Mouse (Mus musculus) cerebellum, adult 9-11 months (tissue): ENCODE data around the gene Elovl6.

Source experiments
- DNase-seq: peaks from one replicate; pipeline ENCODE4 v3.0.0; 2022

Gene Elovl6

DNA sequence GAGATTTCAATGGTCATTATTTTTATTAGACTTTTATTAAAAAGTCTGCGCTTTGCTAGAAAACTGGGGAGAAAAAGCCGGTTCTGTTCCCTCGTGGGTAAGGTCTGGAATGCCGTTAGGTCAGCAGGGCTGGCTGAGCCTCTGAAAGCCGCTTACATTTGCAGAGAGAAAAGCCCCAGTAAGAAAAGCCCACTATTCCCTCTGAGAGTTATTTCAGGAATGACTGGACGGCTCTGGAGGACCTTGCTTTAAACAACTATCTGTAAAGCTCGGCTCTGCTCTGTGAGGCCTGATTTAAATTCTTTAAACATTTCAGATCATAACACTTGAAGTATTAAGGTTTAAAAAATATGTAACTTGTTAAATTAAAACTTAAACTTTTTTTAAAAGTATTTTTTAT, 36.4 kb downstream of the Elovl6 start:
- no peak for DNase-seq

DNA sequence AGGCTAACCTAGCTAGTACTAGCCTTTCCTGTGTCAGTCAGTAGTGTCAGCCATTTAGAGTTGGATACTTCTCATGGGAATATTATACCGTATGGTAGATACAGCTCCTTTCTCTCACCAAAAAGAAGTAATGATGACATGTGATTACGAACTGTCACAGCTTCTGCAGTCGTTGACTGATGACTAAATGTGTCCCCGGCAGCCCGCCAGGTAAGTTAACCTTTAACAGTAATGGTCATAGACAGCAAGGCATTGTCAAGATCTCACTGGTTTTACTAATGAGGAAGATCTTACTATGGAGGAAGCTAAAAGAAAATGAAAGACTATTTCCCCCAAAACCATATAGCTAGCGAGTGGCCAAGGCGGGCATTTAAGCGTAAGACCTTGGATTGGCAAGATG, 38.8 kb downstream of the Elovl6 start:
- no peak for DNase-seq

DNA sequence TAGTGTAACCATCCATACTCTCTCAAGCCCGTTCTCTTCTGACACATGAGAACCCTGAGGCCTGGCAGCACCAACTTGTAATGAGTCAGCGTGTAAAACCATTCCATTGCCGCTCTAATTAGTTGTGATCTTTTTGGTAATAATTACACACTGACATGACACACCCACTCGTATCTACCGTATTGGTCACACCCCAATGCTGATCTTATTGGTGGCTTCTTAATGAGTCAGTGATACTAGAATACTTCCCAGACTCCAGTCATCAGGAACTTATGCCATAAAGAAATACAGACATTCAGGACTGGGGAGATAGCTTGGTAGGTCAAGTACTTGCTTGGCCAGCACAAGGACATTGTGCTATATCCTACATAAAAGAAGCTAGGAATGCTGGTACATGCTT, 39.5 kb downstream of the Elovl6 start:
- no peak for DNase-seq

DNA sequence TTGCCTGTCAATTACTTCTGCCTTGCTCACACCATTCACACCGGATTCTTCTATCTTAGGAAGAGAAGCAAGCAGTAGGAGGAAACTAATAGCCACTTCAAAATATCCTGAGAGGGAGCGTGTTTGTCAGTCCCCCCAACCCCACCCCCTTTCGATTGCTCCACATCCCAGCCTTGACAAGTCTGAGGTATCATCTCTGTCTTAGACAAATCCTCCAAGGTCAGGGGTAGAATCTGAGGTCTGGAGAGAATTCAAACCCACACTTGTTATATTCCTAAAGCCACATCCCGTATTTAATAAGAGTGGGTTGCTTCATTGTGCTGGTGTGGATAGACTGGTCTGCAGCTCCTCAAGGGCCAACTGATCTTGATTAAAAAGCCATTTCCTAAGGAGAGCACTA, 40.8 kb downstream of the Elovl6 start:
- no peak for DNase-seq

DNA sequence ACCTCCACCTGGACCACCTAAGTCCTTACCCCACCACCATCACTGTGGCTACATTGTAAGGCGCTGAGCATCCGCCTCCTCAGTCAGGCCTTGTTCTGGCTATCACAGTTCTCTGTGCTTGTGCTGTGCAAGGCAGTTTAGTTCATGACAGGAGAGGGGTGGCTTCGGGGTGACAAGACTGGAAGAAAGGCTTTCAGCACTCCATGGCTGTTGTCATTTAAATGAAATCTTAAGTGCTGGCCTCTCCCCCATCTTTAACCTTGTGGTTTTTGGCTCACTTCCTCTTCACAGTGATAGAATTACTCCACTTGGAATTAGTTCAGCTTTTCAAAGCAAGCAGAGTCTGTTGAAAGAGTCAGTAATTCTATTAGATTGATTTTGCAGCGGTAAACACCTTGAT, 41.5 kb downstream of the Elovl6 start:
- DNase-seq, result no peak

DNA sequence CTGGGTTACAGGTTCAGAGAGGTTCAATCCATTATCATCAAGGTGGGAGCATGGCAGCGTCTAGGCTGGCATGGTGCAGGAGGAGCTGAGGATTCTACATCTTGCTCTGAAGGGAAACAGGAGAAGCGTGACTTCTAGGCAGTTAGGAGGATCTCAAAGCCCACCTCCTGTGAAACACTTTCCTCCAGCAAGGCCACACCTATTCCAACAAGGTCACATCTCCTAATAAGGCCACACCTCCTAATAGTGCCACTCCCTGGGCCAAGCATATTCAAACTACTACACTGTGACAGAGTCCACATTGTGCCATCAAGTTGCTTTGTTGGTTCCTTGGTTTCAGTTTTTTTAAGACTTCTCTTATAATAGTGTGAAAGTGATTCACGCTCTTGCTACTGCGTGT, 42.9 kb downstream of the Elovl6 start:
- DNase-seq, result no peak

DNA sequence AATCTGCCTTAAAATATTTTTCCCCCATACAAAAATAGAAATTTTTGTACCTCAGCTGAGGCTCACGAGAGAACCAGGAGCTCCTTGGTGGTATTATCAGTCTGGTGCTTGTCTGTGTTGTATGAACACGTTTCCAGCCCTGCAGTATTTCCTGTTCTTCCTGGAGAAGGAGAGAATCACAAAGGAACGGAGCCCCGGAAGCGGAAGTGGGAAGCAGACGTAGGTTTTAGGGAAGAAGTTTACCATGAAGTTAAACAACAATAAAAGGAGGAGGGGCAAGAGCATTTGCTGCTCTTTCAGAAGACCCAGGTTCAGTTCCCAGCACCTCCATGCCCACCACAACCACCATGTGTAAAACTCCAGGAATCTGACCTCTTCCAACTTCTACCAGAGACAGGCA, 44.4 kb downstream of the Elovl6 start:
- DNase-seq, result no peak

DNA sequence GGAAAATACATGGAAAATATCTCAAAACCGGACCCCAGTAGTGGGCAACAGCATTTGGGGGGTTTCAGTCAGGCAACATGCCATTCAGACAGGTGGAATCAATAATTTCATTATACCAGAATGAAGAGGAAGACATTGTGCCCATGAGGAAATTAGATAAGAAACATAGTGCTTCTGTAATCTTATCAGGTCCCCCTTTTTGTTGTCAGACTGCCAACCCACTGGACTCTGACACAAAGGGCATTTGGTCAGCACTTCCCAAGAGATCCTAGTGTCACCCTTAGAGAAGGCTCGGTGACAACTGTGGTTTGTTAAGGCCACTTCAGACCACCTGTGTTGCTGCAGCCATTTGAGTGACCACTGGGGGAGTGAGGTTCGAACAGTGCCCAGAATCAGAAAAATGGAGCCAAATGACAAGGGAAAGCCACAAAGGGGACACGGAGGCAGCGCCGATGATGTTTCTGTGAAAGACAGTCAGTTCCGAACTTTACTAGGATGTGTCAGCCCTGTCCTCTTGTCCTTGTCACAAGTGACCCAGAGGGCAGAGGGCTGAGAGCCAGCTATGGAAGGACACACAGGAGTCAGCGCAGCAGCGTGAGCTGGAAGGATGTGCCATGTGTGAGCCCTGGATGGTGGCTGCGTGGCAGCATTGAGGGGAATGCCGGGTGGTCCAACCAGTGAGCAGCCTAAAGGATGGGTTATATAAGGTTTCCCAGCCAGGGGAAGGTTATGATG, 46.8 kb downstream of the Elovl6 start:
- no peak for DNase-seq

DNA sequence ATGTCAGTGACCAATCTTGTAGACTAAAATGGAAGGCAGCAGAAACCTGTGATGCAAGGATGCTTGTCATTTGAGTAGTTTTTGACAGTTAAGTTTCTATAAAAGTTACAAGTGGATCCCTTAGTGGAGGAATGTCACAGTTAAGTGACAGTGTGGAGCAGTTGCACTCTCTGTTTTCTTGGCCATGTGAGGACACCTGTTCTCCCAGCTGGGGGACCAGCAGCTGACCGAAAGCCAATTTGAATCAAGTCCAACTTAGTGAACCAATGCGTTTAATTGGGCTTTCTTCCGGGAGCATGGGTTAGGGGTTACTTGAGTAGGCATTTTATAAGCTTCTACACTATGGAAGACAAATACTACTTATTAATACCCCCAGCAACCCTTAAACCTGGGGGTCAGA, 48.9 kb downstream of the Elovl6 start:
- peak; percentile 59 for DNase-seq

DNA sequence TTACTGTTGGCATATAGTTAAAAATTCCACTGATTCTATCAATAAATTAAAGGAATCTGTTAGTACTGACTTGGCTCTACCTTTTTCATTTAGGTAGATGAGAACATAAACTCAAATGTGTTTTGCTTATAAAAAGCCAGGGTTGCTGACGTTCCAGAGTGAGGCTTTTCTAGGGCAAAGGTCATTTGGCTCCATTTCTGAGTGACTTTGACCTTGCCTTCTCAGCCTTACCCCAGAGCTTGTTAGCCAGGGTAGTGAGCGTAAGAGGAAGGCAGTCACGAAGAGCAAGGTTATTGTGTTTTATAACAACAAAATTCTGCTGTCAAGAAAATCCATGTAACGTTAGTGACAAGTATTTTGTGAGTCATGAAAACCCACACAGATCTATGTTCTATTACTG, 50.3 kb downstream of the Elovl6 start:
- no peak for DNase-seq

DNA sequence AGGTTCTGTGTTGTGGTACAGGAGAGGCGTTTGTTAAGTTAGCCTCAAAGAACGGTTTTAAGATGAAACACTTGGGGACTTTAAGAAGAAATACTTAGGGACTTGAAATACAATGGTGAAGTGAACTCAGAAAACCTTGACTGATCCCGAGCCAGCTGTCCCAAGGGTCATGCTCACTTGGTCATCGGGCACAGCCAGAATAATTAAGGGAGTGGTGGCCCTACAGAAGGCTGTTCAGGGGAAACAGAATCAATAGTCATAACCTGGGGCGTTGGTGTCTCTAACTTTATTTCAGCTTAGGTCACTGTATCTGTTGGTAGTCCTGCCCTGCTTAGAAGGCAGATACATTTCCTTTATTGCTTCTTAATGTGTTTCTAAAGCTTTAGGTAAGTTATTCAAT, 51.1 kb downstream of the Elovl6 start:
- no peak for DNase-seq

DNA sequence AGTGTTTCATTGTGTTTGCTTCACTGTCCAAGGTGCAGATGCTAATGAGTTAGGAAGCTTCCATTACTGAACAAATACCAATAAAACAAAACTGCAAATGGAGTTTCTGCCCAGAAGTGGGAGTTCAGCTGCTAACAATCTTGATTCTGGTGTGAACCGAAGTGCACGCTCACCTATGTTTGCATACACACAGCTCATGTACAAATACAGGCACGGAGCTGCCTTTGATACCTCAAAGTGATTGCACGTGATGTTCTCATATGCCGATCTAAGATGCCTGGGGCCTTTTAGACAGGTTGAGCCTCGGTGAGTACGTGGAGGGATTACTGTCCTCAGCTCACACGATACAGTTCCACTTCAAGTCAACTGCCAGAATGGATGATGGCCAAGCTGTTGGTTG, 55.8 kb downstream of the Elovl6 start:
- no peak for DNase-seq

DNA sequence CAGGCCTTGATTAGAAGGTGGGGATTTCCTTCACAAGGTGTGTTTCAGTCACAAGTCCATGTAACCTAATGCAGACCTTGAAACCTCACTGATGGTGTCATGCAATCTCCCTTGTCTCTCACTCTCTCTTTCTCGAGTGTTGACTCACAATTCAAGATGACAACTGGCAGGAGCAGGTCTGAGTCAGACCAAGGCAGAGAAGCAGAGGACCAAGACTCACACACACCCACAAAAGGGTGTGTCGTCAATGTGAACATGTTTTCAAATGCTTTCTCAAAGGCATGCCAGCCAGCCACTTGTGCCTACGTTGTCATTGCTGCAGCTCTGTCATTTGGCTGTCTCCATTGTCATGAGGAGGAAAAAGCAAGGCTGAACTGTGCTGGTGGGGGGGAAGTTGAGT, 56.6 kb downstream of the Elovl6 start:
- DNase-seq, result no peak

DNA sequence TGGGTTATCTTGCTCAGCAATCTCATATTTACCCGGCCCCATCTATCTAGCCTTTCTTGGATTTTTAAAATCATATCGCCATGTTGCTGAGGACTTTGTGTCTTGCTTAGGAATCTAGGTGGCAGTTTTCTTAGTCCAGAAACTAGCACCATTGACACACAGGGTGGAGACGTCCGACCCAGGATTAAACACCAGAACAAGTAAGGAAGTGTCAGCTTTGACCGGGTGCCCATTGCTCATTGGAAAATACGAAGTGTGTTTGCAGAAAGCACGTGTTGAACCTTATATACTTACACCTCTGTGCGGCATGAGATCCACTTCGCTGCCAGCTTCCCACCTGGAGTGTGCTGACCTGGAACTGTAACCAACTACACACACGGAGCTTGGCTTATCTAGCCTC, 57.5 kb downstream of the Elovl6 start:
- peak; percentile 33 for DNase-seq

DNA sequence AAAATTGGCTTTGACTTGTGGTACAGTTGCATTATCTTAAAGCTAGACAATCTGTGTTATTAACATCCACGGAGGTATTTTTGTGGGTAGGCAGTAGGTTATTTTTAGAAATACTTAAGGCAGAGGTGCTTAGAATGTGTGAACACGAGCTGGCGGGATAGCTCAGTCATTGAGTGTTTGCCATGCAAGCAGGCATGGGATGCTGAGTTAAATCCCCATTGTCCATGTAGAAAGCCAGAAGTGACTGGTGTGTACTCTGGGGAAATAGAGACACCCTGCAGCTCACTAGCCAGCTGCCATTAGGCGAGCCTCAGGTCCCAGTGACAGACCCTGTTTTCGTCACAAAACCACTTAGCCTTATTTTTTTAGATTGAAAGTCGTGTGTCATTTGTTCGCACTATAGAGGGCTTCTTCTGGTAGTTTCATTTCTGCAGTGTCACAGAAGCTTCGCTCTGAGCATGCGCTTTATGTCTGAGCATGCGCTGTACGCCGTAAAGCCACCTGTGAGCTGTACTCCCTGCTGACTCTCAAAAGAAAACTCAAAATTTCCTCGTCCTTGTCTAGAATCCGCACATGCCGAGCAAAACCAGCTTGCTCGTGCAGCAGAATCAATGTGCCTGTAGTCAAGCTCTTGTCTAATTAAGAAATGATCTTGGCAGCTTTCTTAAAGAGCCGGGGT, 58.5 kb downstream of the Elovl6 start:
- DNase-seq, result peak; percentile 38

DNA sequence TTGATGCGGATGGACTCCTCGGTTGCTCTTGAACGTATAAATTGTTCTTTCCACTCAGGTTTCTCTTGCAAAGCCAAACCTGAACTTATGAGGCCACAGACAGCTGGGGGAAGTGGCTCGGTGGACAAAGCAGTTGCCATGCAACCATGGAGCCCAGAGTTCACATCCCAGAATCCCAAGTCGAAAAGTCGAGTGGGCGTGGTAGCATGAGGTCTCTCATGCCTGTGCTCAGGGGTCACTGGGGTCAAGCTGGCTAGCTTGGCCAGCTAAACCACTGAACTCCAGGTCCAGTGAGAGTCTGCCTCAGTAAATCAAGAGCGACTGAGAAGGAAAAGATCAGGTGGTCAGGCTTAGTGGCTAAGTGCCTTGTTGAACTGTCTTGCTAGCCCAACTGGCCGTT, 59.1 kb downstream of the Elovl6 start:
- no peak for DNase-seq

DNA sequence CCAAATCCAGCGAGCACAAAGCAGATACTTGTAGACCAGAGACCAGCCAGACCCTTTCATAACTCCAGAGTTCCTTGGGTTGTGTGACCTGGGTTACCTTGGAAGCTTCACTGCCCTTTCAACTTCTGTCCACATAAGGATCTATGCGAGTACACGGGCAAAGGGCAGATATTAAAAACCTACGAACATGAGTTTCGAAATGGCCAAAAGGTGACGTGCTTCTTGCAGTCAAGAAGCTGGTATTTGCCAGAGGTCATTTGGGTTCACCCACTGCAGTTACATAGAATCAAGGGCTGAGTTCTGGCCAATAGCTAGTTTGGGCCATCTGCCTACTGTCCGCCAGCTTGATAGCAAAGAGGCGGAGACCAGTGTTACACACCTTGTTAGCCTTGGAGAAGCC, 59.6 kb downstream of the Elovl6 start:
- no peak for DNase-seq

DNA sequence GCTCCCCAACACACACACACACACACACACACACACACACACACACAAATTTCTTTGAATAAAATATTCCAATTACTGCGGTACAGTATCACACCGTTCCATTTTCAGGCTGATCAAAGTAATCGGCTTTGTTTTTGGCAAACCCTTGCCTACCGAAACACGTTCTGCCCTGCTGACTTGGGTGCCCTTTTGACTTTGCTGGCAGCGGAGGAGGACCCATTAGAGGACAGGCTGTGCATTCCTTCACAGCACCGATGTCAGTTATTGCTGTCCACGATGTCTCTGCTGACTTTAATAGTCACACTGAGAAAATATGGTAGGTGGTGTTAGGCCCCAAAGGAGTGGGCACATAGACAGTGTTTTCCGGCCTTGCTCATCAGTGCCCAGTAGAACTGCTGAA, 60.8 kb downstream of the Elovl6 start:
- no peak for DNase-seq

DNA sequence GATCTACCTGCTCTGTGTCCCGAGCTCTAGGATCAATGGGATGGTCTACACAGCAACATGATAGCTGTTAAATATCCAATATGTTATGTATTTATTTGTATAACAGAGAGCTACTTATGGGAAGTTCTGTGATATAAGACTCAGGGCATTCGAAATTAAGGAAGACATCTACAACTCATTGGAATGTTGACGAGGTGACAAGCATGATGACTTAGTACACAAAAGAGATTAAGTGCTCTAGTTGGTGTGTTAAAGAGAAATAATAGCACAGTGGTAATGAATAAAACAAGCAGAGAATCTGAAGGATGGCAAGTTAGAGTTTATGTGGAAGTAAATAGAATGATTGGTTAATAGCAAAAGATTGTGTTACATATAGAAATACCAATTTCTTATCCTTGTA, 61.6 kb downstream of the Elovl6 start:
- no peak for DNase-seq

DNA sequence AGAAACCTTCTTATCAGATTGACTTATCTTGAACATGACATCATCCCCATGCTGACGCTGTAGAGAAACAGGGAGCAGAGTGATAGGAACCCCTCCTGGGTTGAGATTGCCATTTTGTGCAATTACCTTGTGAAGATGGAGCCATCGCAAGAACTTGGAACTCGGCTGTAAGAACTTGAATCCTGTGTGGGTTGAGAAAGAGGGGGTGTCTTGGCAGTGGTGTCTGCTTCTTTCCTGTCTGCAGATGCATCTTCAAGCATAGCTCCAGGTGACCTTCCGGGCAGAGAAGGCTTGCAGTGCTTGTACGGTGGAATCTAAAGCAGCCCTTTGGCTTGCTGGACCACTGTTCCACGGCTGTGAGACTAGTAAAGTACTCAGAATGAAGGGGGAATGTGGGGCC, 63.9 kb downstream of the Elovl6 start:
- no peak for DNase-seq

DNA sequence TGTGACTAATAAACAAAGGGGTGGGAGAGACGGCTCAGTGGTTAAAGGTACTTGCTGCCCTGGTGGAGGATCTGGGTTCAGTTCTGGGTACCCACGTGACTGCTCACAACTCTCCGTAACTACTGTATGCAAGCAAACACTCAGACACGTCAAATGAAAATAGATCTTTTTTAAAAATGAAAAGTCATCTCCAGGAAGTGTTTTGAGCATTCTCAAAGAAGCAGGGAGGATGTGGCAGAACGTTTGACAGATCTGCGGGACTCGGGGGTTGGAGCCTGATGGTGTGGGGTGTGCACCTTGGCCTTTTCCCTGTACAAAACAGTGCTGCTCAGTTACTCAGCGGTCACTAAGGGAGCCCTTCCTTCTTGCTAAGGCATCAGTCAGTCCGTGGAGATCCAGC, 70.1 kb downstream of the Elovl6 start:
- DNase-seq, result no peak

DNA sequence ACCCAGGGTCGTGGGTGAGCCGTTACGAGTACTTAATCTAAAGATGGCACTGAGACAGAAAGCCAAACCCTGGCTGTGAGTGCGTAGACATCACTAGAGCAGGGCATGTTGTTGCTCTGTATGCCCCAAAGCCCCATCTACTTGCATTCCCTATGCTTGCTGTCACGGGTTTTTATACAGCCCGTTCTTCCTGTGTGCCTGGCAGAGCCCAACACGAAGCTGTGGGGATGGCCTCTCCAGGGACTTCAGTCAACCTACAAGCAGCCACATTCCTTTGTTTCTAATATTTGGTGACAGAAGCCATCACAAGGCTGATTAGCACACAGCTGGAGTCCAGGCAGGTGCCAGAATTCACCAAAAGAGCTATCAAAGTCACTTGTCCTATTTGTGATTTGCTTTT, 73.3 kb downstream of the Elovl6 start:
- DNase-seq, result no peak

DNA sequence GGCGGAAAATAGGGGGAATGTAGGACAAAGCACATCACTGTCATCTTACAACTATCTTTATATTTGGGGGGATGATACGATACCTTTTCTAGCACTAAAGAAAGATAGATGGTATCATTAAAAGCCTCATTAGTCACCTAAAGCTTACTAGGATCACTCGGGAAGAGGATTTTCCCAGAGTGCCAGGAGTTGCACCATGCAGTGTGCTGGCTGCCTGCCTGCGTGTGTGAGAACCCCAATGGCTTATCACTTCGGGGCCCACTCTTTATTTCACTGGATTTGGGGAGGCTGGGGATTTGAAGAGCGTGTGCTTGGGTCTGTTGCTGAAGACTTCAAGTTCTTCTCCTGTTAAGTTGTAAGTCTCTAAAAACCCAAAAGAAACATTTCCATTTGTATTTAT, 73.8 kb downstream of the Elovl6 start:
- DNase-seq, result no peak

DNA sequence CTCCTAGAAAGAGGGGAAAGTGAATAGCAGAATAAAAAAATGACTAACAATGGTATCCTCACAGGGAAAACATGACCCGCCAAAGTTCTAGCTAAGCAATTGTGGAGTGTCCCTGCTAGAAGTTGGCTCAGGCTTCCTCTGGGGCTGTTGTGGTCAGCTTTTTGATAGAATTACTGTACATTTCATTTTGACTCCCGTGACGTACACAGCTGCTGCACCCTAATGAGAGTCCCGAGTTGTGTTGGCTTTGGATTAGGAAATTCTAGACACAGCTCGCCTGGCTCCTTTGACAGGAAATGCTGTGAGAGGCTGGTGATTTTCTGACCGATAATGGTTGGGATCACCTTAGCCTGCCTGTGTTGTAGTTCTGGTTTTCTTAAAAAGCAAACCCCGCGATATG, 79.5 kb downstream of the Elovl6 start:
- no peak for DNase-seq
